Mouse (Mus musculus) heart, embryonic 13.5 days (tissue): ENCODE measurements around the gene Rgsl1. TPM values are rescaled to one million over a fixed set of nuclear protein-coding genes. Genes with fewer than 3 reads are reported as not detected.
A peak's percentile ranks its signal among the peaks of the same experiment; 100 is the strongest.
"Not testable (repeated sequence)": the region's sequence is repeated elsewhere in the genome, so short reads cannot be mapped to it uniquely, and the experiment has no call there.

Source experiments
- ATAC-seq: fragments of 200-750 bp; cut with Nextera tagmentation; 2 replicates; pipeline ENCODE4 v1.8.0; 2017; ENCODE audit warnings: moderate TSS enrichment; ENCODE audit not compliant: insufficient number of reproducible peaks, low FRiP score, low TSS enrichment; ENCODE audit errors: extremely low read depth
- H3K27ac ChIP-seq: fragments of 300-500 bp; sonication (generic); replicated peaks from 2 replicates; pipeline ENCODE4 v1.5.1; 2015; ENCODE audit warnings: moderate library complexity, mild to moderate bottlenecking, inconsistent platforms
- H3K27me3 ChIP-seq: fragments of 300-500 bp; sonication (generic); replicated peaks from 2 replicates; pipeline ENCODE4 v1.6.1; 2015; ENCODE audit warnings: mild to moderate bottlenecking, inconsistent platforms
- H3K36me3 ChIP-seq: fragments of 300-500 bp; sonication (generic); 2 replicates; pipeline ENCODE4 v1.6.1; 2015; ENCODE audit warnings: mild to moderate bottlenecking, inconsistent platforms
- H3K4me1 ChIP-seq: fragments of 300-500 bp; sonication (generic); 2 replicates; pipeline ENCODE4 v1.6.1; 2015; ENCODE audit warnings: inconsistent platforms
- H3K4me2 ChIP-seq: fragments of 300-500 bp; sonication (generic); 2 replicates; pipeline ENCODE4 v1.6.1; 2015; ENCODE audit warnings: inconsistent platforms, mild to moderate bottlenecking, moderate library complexity
- H3K4me3 ChIP-seq: fragments of 300-500 bp; sonication (generic); 2 replicates; pipeline ENCODE4 v1.5.1; 2015; ENCODE audit warnings: moderate library complexity, mild to moderate bottlenecking, inconsistent platforms
- H3K9ac ChIP-seq: fragments of 300-500 bp; sonication (generic); 2 replicates; pipeline ENCODE4 v1.6.1; 2015; ENCODE audit warnings: inconsistent platforms, mild to moderate bottlenecking, moderate library complexity
- H3K9me3 ChIP-seq: fragments of 300-500 bp; sonication (generic); 2 replicates; pipeline ENCODE4 v1.6.1; 2016; ENCODE audit warnings: inconsistent platforms
- WGBS: fragments of 180-500 bp; shearing (Covaris S2); methylation state at CpG from one replicate; pipeline ENCODE4 v1.1.7; 2015; ENCODE audit warnings: mixed read lengths; 5-methylcytosine and 5-hydroxymethylcytosine counted together
- polyA plus RNA-seq: library from polyadenylated mRNA; unstranded; fragments of >200 nt; fragmentation: Nextera tagmentation; extraction: Ambion mirVana; gene quantifications from 2 replicates; pipeline ENCODE4 v1.2.1, GENCODE M21; 2015

Gene Rgsl1
- not detected in 2 replicates for polyA plus RNA-seq

DNA sequence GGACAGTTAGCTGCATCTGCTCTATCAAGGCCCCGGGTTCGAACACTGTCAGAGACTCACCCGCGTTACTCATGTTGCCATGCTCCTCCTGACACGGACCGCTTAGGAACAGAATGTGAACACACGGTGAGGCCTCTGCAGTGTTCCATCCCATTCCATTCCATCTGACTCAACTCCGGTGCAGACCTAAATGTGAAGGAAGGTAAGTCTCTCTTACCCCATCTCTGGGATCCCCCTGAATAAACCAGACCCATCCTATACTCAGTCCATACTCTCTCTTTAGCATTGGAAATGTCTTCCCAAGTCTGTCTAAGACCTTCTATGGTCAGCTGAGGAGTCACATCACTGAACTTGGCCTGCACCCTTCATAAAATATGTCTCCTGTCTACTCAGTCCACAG, at the start of gene Rgsl1:
Gene Rgsl1, minus strand, starts transcription at position 101 of the 400 bp plus-strand sequence.
- ATAC-seq, result no peak
- H3K4me2 ChIP-seq, result no peak within 1 kb of the TSS
- no peak within 1 kb of the TSS for H3K9ac ChIP-seq
- H3K36me3 ChIP-seq, result no peaks in the 10 kb centered on the region
- no peaks in the 10 kb centered on the region for H3K9me3 ChIP-seq
- 93% methylated on average over 8 of the region's 8 CpGs for WGBS
- no peaks in the 10 kb centered on the region for H3K27me3 ChIP-seq
- H3K4me3 ChIP-seq, result no peak within 1 kb of the TSS
- H3K4me1 ChIP-seq, result peaks cover 3% of the 10 kb centered on the region; the same call in 1 of the 2 replicates
- no peak within 1 kb of the TSS for H3K27ac ChIP-seq

DNA sequence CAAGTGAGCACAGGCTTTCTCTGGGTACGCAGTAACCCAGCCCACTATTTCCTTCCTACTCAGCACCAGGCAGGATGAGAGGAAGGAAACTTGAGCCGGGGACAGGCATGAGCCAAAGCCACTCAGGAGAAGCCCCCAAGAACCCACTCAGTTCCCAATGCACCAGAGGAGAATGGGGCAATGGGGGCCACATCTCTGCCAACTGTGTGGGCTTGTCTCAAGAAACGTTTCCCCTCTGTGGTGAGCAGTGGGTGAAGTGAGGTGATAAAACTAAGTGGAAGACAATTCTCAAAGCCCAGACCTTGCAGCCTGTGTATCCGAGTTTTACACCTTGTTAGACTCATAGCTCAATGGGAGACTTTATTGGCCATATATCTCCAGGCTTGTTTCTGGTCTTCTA, 47.5 kb upstream of the Rgsl1 start, which contains the start of gene Teddm1a:
Gene Teddm1a, plus strand, starts transcription at position 301 of the 400 bp plus-strand sequence.
- H3K27me3 ChIP-seq, result peaks cover 22% of the 10 kb centered on the region
- no peak within 1 kb of the TSS for H3K9ac ChIP-seq
- H3K4me2 ChIP-seq, result no peak within 1 kb of the TSS
- H3K27ac ChIP-seq, result no peak within 1 kb of the TSS
- no peaks in the 10 kb centered on the region for H3K36me3 ChIP-seq
- no peaks in the 10 kb centered on the region for H3K9me3 ChIP-seq
- no peak for ATAC-seq
- H3K4me1 ChIP-seq, result no peaks in the 10 kb centered on the region
- 48% methylated on average over 4 of the region's 4 CpGs for WGBS
- H3K4me3 ChIP-seq, result no peak within 1 kb of the TSS

DNA sequence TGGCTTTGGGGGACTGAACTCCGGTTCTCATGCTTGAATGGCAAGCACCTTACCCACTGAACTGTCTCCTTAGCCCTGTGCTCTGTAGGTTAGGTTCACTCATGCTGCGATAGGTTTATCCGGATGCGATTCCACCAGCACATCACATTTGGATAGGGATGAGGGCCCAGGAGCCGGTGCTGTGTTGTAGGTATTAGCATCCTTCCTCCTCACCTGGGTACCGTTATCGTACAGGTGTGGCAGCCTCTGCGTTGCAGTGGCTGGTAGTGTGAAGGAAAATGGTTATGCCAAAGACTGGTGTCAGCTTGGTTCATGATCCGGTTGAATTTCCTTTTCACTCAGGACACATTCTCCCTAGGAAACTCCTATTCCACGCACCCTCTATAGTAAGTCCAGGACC, 46.2 kb upstream of the Rgsl1 start:
- no peaks in the 10 kb centered on the region for H3K4me1 ChIP-seq
- H3K27ac ChIP-seq, result no peak overlapping the region
- no peaks in the 10 kb centered on the region for H3K36me3 ChIP-seq
- peaks cover 22% of the 10 kb centered on the region for H3K27me3 ChIP-seq
- no peak overlapping the region for H3K9ac ChIP-seq
- H3K4me3 ChIP-seq, result no peak overlapping the region
- H3K9me3 ChIP-seq, result no peaks in the 10 kb centered on the region
- no peak for ATAC-seq
- H3K4me2 ChIP-seq, result no peak overlapping the region
- 91% methylated on average over 10 of the region's 10 CpGs for WGBS

DNA sequence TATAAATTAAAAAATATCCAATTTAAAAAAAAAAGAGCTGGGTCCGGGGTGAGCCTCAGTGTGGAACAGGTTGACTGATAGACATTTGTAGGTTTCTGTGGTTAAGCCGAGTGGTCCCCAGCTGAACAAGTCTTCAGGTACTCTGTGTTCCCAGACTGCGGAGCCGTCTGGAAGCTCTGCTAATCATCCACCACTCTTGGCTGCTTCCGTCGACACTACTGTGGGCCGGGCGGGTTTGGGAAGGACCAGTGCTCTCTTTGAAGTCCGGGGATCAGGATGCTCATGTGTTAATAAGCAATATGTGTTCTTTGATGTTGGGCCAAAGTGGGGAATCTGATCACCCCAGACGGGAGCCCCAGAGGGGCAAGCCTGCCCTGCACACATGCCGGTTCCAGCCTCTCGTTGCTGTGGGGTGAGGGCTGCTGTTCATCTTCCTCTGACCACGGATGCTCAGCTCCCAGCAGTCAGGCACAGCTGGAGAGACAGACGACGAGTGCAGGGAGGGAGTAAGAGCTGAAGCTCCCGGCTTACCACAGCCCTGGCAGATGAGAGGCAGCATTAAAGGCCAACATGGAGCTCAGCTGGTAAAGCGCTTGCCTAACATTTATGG, 42.2 kb upstream of the Rgsl1 start:
- Histone ChIP-seq H3K36me3 (no peaks in the 10 kb centered on the region), H3K27me3 (0 out of 2 replicates have a peak, but pooled peaks cover 9% of the 10 kb centered on the region), H3K4me3 (no peak overlapping the region), H3K9me3 (no peaks in the 10 kb centered on the region), H3K4me2 (no peak overlapping the region), H3K9ac (no peak overlapping the region), H3K27ac (no peak overlapping the region), H3K4me1 (no peaks in the 10 kb centered on the region)
- 26% methylated on average over 17 of the region's 17 CpGs for WGBS
- no peak for ATAC-seq

DNA sequence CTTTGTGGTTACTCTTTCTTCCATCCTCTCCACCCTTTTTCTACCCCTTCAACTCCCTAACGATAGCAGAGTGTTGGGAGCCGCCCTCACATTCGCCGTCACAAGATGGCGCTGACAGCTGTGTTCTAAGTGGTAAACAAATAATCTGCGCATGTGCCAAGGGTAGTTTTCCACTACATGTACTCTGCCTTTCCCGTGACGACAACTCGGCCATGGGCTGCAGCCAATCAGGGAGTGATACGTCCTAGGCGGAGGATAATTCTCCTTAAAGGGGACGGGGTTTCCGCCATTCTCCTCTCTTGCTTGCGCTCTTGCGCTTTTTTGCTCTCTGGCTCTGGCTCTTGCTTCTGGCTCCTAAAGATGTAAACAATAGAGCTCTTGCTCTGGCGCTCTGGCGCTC, 36.4 kb upstream of the Rgsl1 start:
- not testable (repeated sequence) for H3K9me3 ChIP-seq, H3K4me2 ChIP-seq, H3K4me1 ChIP-seq, H3K9ac ChIP-seq, H3K27ac ChIP-seq, H3K27me3 ChIP-seq, H3K4me3 ChIP-seq, H3K36me3 ChIP-seq, ATAC-seq
- WGBS, result 91% methylated on average over 17 of the region's 17 CpGs

DNA sequence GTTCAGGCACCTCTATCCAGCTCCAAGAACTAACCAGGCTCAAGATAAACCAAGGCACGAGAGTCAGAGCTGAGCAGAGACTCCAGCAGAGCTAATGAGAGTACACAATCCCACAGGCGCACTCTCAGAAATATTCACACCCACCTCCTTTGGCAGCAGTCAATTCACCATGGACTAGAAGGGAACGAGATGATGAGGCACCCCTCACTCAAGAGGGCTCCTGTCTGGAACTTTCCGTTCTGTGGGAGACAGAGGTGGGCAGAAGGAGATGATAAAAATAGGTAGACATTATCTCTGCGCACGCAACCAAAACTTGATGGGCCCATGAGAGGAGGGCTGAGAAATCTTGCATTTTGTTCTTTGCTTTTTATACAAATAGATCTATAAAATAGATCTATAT, 30.1 kb upstream of the Rgsl1 start, which contains the start of gene Teddm1b:
Gene Teddm1b, plus strand, starts transcription at position 301 of the 400 bp plus-strand sequence.
- 74% methylated on average over 6 of the region's 6 CpGs for WGBS
- H3K9ac ChIP-seq, result no peak within 1 kb of the TSS
- H3K9me3 ChIP-seq, result no peaks in the 10 kb centered on the region
- H3K4me1 ChIP-seq, result no peaks in the 10 kb centered on the region
- H3K4me3 ChIP-seq, result no peak within 1 kb of the TSS
- H3K27ac ChIP-seq, result no peak within 1 kb of the TSS
- H3K4me2 ChIP-seq, result no peak within 1 kb of the TSS
- ATAC-seq, result no peak
- H3K27me3 ChIP-seq, result no peaks in the 10 kb centered on the region
- H3K36me3 ChIP-seq, result no peaks in the 10 kb centered on the region

DNA sequence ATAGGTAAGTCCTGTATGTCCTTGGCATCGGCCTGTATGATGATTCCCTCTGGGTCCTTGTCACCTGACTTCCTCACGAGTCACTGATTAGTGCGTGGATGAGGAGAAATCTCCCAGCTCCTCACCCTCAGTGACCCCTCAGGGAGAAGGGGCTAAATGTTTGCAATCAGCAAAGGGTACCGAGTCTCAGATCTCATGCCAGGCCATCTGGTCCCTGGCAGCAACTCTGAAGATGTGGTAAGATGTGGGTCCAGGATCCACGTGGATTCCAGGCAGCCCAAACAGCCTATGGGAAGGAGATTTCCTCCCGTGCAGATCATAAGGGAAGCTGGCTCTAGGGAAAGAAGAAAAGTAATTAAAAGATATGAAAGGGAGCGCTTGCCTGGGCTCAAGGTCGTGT, 12.0 kb upstream of the Rgsl1 start:
- Histone ChIP-seq H3K9ac (no peak overlapping the region), H3K4me2 (no peak overlapping the region), H3K4me1 (no peaks in the 10 kb centered on the region), H3K4me3 (no peak overlapping the region), H3K27ac (no peak overlapping the region), H3K27me3 (no peaks in the 10 kb centered on the region), H3K36me3 (no peaks in the 10 kb centered on the region), H3K9me3 (no peaks in the 10 kb centered on the region)
- ATAC-seq, result no peak
- 69% methylated on average over 8 of the region's 8 CpGs for WGBS

DNA sequence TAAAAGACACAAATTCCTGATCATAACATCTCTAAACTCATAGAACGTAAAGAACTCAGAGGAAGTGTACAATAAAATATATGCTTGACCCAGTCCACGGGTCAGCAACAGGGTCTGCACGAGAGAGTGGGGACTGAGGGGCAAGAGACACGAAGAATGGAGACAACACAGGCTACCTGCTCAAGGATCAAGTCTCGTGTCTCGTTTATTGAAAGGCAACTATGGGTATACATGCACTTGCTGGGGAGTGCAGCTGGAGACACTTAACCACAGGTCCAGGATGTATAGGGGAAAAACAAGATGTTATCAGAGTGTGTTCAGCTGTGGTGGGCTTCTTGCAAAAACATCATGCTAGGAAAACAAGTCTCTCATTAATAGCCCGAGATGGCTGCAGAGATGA, 8.8 kb upstream of the Rgsl1 start:
- H3K4me2 ChIP-seq, H3K9me3 ChIP-seq, H3K9ac ChIP-seq, ATAC-seq, H3K27ac ChIP-seq, H3K4me1 ChIP-seq, H3K27me3 ChIP-seq, H3K36me3 ChIP-seq, H3K4me3 ChIP-seq: not testable (repeated sequence)
- 70% methylated on average over 7 of the region's 7 CpGs for WGBS

DNA sequence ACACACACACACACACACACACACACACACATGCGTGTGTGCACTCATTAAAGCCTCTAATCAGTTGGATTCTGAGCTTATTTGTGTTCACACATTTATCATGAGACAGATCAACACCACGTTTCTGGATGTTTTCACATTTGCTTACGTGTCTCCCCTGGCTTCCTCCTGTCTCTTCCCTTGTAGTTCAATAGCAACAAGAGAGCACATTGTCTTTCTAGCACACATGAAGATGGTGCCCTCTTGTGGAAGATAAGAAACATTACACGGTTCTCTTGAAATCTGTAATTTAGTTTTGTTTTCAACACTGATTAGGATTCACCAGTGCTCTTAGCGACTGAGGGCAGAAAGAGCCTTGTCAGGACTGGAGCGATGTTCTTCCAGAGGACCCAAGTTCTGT, 2.9 kb upstream of the Rgsl1 start:
- no peaks in the 10 kb centered on the region for H3K36me3 ChIP-seq
- no peaks in the 10 kb centered on the region for H3K27me3 ChIP-seq
- no peak for ATAC-seq
- peaks cover 3% of the 10 kb centered on the region; the same call in 1 of the 2 replicates for H3K4me1 ChIP-seq
- no peak overlapping the region for H3K27ac ChIP-seq
- peak overlapping the region; percentile 56; the same call in 1 of the 2 replicates for H3K9ac ChIP-seq
- H3K4me2 ChIP-seq, result peak overlapping the region; percentile 32
- H3K4me3 ChIP-seq, result no peak overlapping the region
- no peaks in the 10 kb centered on the region for H3K9me3 ChIP-seq
- 21% methylated on average over 6 of the region's 6 CpGs for WGBS

DNA sequence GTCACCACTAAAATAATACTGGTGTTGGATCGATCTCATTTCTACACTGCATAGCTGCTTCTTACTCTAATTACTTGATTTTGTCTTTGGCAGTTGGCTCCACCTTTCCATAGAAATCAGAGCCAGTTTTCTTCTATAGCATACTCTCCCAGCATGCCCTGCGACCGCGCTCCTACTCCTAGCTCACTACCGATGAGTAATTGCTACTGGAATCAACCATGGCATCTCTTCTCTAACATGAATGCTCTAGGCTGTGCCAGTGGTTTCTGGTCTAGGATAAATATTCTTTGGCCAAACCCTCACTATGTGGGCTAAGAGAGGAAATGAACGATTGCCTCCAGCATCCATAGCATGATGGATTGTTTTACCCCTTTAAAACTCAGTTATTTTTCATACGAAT, 2.5 kb upstream of the Rgsl1 start:
- 79% methylated on average over 7 of the region's 7 CpGs for WGBS

DNA sequence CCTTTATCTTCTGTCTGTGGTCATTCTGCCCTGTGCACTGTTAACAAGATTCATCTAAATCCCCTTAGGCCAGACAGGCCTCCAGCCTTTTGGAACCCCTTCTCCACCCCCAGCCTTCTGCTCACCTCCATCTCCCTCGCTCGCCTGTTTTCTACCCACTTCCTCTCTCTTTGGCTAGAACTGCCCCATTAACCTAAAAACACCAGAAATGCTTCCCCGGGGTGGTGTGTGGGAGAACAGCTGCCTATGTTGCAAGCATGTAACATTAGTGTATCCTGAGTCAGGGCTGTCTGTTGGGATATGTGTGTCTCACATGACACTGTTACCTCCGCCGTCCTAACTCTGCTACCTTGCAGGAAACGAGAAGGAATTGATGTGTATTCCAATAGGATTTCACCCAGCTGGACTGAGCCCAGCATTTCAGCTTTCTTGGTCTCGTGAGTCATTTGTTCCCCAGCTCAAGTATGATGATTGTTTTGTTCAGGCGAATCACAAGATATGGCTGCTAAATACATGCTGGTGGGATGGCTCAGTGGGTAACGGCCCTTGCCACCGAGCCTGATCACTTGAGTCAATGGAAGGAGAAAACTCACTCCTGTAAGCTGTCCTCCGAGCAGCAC, 1.7 kb downstream of the Rgsl1 start:
- ATAC-seq, result no peak
- Histone ChIP-seq H3K4me3 (no peak overlapping the region), H3K4me1 (peaks cover 3% of the 10 kb centered on the region; the same call in 1 of the 2 replicates), H3K27me3 (no peaks in the 10 kb centered on the region), H3K9me3 (no peaks in the 10 kb centered on the region), H3K27ac (no peak overlapping the region), H3K9ac (no peak overlapping the region), H3K4me2 (no peak overlapping the region), H3K36me3 (no peaks in the 10 kb centered on the region)
- WGBS, result 75% methylated on average over 11 of the region's 11 CpGs

More for the DNA sequence above, 2.5 kb upstream of the Rgsl1 start:
- H3K4me1 ChIP-seq, result peaks cover 3% of the 10 kb centered on the region; the same call in 1 of the 2 replicates
- no peaks in the 10 kb centered on the region for H3K27me3 ChIP-seq
- H3K4me3 ChIP-seq, result no peak overlapping the region
- no peak overlapping the region for H3K4me2 ChIP-seq
- ATAC-seq, result no peak
- no peaks in the 10 kb centered on the region for H3K9me3 ChIP-seq
- no peak overlapping the region for H3K27ac ChIP-seq
- no peaks in the 10 kb centered on the region for H3K36me3 ChIP-seq
- no peak overlapping the region for H3K9ac ChIP-seq

DNA sequence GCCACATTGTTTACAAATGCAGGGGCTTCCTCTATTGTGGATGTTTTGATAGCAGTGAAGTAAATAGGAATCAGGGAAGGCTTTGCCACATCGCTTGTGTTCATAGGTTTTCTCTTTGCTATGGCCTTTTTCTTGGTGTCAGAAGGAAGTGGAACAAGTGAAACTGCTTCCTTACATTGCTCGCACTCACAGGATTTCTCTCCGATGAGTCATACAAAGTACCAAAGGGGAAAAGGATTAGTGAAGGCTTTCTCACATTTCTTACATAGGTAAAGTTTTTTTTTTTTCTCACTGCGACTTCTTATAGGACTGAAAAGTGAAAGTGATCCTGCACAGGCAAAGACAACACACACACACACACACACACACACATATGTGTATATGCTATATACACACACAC, 7.9 kb downstream of the Rgsl1 start:
- H3K4me1 ChIP-seq, result no peaks in the 10 kb centered on the region; the same call in 1 of the 2 replicates
- ATAC-seq, result no peak
- H3K27me3 ChIP-seq, result no peaks in the 10 kb centered on the region
- H3K9me3 ChIP-seq, result no peaks in the 10 kb centered on the region
- H3K27ac ChIP-seq, result no peak overlapping the region
- 51% methylated on average over 4 of the region's 4 CpGs for WGBS
- H3K9ac ChIP-seq, result no peak overlapping the region
- H3K4me2 ChIP-seq, result no peak overlapping the region
- H3K4me3 ChIP-seq, result no peak overlapping the region
- H3K36me3 ChIP-seq, result no peaks in the 10 kb centered on the region
